Mouse (Mus musculus) layer of hippocampus, postnatal 14 days (tissue): Measurements from ENCODE around the gene Zfp683. TPM values are rescaled to one million over a fixed set of nuclear protein-coding genes. Genes with fewer than 3 reads are reported as not detected.

Source experiments
- DNase-seq, 2 experiments: peaks; one replicate each; pipeline ENCODE4 v3.0.0; 2021 to 2022; ENCODE audit warnings: low spot score in 2 of 2, mixed read lengths in 1 of 2
- total RNA-seq, 2 experiments: library from RNA; stranded (reverse); gene quantifications; 2 replicates each; pipeline ENCODE4 v1.2.3; 2021

The Zfp683 gene
- total RNA-seq, 2 experiments from 2014 or later: not detected

- DNase-seq: no peak
These were observed 1.7 kb upstream of the Zfp683 start for GRCm38 (mm10) chr4:134051912-134052311.

GRCm38 (mm10) chr4:134052560-134052959 lies 1.1 kb upstream of the Zfp683 start:
- DNase-seq: no peak

- DNase-seq: no peak
These were observed 4.6 kb downstream of the Zfp683 start for GRCm38 (mm10) chr4:134058166-134058715.

GRCm38 (mm10) chr4:134058908-134059307 lies 5.3 kb downstream of the Zfp683 start:
- no peak for DNase-seq

- DNase-seq: no peak
These were observed 6.7 kb downstream of the Zfp683 start, which contains the start of gene Crybg2 for GRCm38 (mm10) chr4:134060135-134060865. Crybg2 (plus strand) TSS chr4:134060815.

GRCm38 (mm10) chr4:134061166-134061830 lies 7.7 kb downstream of the Zfp683 start:
- DNase-seq: peak in 1 of 2 experiments; percentile 40

- DNase-seq: no peak
These were observed 8.4 kb downstream of the Zfp683 start for GRCm38 (mm10) chr4:134061944-134062446.

- no peak for DNase-seq
These were observed 8.9 kb downstream of the Zfp683 start for GRCm38 (mm10) chr4:134062561-134062960.

GRCm38 (mm10) chr4:134065431-134066004 lies 11.9 kb downstream of the Zfp683 start:
- DNase-seq: no peak

GRCm38 (mm10) chr4:134067383-134067782 lies 13.7 kb downstream of the Zfp683 start:
- DNase-seq: no peak

GRCm38 (mm10) chr4:134067833-134068544 lies 14.4 kb downstream of the Zfp683 start:
- DNase-seq: no peak

GRCm38 (mm10) chr4:134068793-134069580 lies 15.3 kb downstream of the Zfp683 start:
- no peak for DNase-seq

- DNase-seq: no peak
These were observed 25.1 kb downstream of the Zfp683 start for GRCm38 (mm10) chr4:134078694-134079093.

GRCm38 (mm10) chr4:134080674-134081073 lies 27.0 kb downstream of the Zfp683 start:
- no peak for DNase-seq

- DNase-seq: peak in 1 of 2 experiments; percentile 35
These were observed 28.2 kb downstream of the Zfp683 start for GRCm38 (mm10) chr4:134081730-134082386.

- no peak for DNase-seq
These were observed 28.8 kb downstream of the Zfp683 start for GRCm38 (mm10) chr4:134082460-134082859.

GRCm38 (mm10) chr4:134084999-134085398 lies 31.4 kb downstream of the Zfp683 start:
- DNase-seq: no peak

- DNase-seq: no peak
These were observed 33.8 kb downstream of the Zfp683 start for GRCm38 (mm10) chr4:134087412-134087811.

- no peak for DNase-seq
These were observed 35.4 kb downstream of the Zfp683 start for GRCm38 (mm10) chr4:134089029-134089428.
